Mouse (Mus musculus) spleen, postnatal 0 days (tissue): Measurements from ENCODE around the gene Ppp2r1b. TPM values are rescaled to one million over a fixed set of nuclear protein-coding genes. Genes with fewer than 3 reads are reported as not detected.

Experiments used
- polyA plus RNA-seq: library from polyadenylated mRNA; unstranded; fragments of >200 nt; fragmentation: Nextera tagmentation; extraction: Ambion mirVana; gene quantifications from 2 replicates; pipeline ENCODE4 v1.2.1, GENCODE M21; 2015

The Ppp2r1b gene
- polyA plus RNA-seq, result 61.9 and 75.8 TPM in 2 replicates

GRCm38 (mm10) chr9:50845081-50845480 is at the start of gene Ppp2r1b:
Gene Ppp2r1b, plus strand, starts transcription at chr9:50845301.

Other genes starting within 250 kb of the Ppp2r1b start
- 257 TPM in 2 replicates for gene Sdhd, start 241.5 kb upstream of the Ppp2r1b start, polyA plus RNA-seq
- gene Timm8b, start 241.4 kb upstream of the Ppp2r1b start, polyA plus RNA-seq, result 165 and 173 TPM in 2 replicates
- 1.3 and 1.5 TPM in 2 replicates for gene Pih1d2, start 228.0 kb upstream of the Ppp2r1b start, polyA plus RNA-seq
- gene Nkapd1, start 227.8 kb upstream of the Ppp2r1b start, polyA plus RNA-seq, result 13.8 and 15.5 TPM in 2 replicates
- gene Dlat, start 185.5 kb upstream of the Ppp2r1b start, polyA plus RNA-seq, result 26.0 and 31.2 TPM in 2 replicates
- gene Dixdc1, start 105.8 kb upstream of the Ppp2r1b start, polyA plus RNA-seq, result 0.77 and 1.0 TPM in 2 replicates
- gene 2310030G06Rik, start 98.8 kb upstream of the Ppp2r1b start, polyA plus RNA-seq, result 1.9 and 2.0 TPM in 2 replicates
- 28.7 and 32.9 TPM in 2 replicates for gene Cryab, start 94.0 kb upstream of the Ppp2r1b start, polyA plus RNA-seq
- gene Hspb2, start 92.9 kb upstream of the Ppp2r1b start, polyA plus RNA-seq, result 2.6 and 3.6 TPM in 2 replicates
- gene Fdxacb1, start 77.1 kb upstream of the Ppp2r1b start, polyA plus RNA-seq, result 9.2 and 11.6 TPM in 2 replicates
- gene Alg9, start 70.3 kb upstream of the Ppp2r1b start, polyA plus RNA-seq, result 14.4 and 14.8 TPM in 2 replicates
- 28.0 and 29.5 TPM in 2 replicates for gene 1110032A03Rik, start 69.8 kb upstream of the Ppp2r1b start, polyA plus RNA-seq
- 14.5 and 15.0 TPM in 2 replicates for gene Sik2, start 163.8 kb downstream of the Ppp2r1b start, polyA plus RNA-seq
- gene Btg4, start 215.6 kb downstream of the Ppp2r1b start, polyA plus RNA-seq, result 0.34 TPM in 1 of 2 replicates, not detected in the other
- 2.8 and 3.2 TPM in 2 replicates for gene Layn, start 231.8 kb downstream of the Ppp2r1b start, polyA plus RNA-seq